Mouse (Mus musculus) megakaryocyte, adult 5-6 weeks (primary cell): Measurements from ENCODE around the gene Mcmbp. TPM values are rescaled to one million over a fixed set of nuclear protein-coding genes. Genes with fewer than 3 reads are reported as not detected.

Source experiments
- total RNA-seq, 2 experiments: library from RNA; stranded (forward) in 1 of 2; stranded (reverse) in 1 of 2; fragments of 153-499, 151-499 nt in 1 of 2; fragments of 221-1000, 200-1000 nt in 1 of 2; gene quantifications; 2 replicates each; pipeline versions ENCODE4 v1.2.3 to v1.2.4; 2015 to 2017

Mcmbp gene
- total RNA-seq, 2 experiments from 2014 or later, result 77.4 to 133 TPM

Other genes with a start within 250 kb of the Mcmbp start
- gene Bag3, start 216.9 kb downstream of the Mcmbp start, total RNA-seq (2015), result 8.8 and 11.1 TPM in 2 replicates
- gene Bag3, start 216.9 kb downstream of the Mcmbp start, total RNA-seq (2017), result 7.6 and 7.7 TPM in 2 replicates
- gene Inpp5f, start 129.2 kb downstream of the Mcmbp start, total RNA-seq (2015), result 36.6 and 44.5 TPM in 2 replicates
- 37.3 and 38.9 TPM in 2 replicates for gene Inpp5f, start 129.2 kb downstream of the Mcmbp start, total RNA-seq (2017)
- gene Sec23ip, start 4.4 kb upstream of the Mcmbp start, total RNA-seq (2015), result 29.1 and 41.2 TPM in 2 replicates
- 36.6 and 41.5 TPM in 2 replicates for gene Sec23ip, start 4.4 kb upstream of the Mcmbp start, total RNA-seq (2017)